Mouse (Mus musculus) megakaryocyte progenitor cell, adult 5-6 weeks (primary cell): Measurements from ENCODE around the gene A430078G23Rik. TPM values are rescaled to one million over a fixed set of nuclear protein-coding genes. Genes with fewer than 3 reads are reported as not detected.
"Not testable (repeated sequence)": the region's sequence is repeated elsewhere in the genome, so short reads cannot be mapped to it uniquely, and the experiment has no call there.

ENCODE experiments used
- ATAC-seq: replicated peaks from 2 replicates; pipeline ENCODE4 v1.8.0; 2016; ENCODE audit warnings: mild to moderate bottlenecking, moderate TSS enrichment, inconsistent platforms; ENCODE audit not compliant: poor library complexity
- total RNA-seq, 2 experiments: library from RNA; stranded (forward) in 1 of 2; stranded (reverse) in 1 of 2; fragments of 157-497, 149-512 nt in 1 of 2; fragments of 200-1000 nt in 1 of 2; gene quantifications; 2 replicates each; pipeline versions ENCODE4 v1.2.3 to v1.2.4; 2015 to 2017

Gene A430078G23Rik
- total RNA-seq (2015) (6.6 and 10.0 TPM in 2 replicates), total RNA-seq (2017) (16.5 and 23.9 TPM in 2 replicates)

DNA sequence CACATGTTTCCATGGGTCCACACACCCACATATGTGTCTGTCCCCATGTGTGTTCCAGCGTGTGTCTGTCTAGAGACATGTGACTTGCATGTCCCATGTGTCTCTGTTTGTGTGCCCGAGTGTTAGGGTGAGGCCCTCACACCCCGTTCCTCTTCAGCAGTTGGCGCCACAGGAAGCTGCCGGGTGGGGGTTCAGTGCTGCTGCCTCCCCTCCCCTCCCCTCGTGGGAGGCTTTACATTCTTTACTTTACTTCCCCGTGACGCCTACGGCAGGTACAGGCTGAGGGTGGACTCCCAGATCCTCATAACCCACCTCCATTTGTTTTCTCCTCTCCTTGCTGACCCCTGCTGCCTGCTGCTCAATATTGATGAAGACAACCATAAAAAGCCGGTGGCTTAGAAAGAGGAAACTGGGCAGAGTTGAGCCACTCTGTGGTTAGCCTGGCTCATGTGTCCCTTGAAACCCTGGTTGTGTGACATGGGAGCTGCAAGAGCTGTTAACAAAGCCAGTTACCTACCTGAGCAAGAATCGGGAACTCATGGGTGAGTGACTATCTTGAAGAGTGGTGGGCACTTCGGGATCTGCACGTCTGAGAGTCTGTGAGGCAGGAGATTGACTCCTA lies at the start of gene A430078G23Rik:
Gene A430078G23Rik (plus strand): TSS at position 227 of the 622 bp plus-strand sequence.
- peak; percentile 57 for ATAC-seq

DNA sequence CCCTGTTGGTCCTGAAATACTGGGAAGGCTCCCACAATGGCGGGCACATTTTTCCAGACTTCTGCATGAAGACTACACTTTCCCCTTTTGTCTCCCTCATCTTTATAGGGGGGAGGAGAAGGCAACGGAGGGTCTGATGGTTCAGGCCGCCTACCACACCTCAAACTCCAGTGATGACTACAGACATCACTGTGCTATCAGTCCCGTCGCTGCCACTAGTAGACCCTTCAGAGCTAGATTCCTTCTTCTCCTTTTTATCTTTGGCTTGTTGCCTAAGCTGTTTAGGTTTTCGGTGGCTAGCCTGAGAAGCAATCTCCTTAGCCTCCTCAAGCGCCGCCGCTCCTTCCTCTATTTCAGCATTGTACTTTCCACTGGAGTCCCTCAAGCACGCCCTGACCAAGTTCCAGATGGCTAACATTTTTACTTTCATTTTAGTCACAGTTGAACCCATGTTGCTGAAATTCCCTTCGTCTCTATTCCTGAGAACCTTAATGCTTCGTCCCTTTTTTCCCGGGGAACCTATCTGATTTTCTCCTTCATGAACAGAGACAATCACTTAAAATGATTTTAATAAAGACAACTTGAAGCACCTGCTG lies 44.9 kb upstream of the A430078G23Rik start:
- peak; percentile 76 for ATAC-seq

DNA sequence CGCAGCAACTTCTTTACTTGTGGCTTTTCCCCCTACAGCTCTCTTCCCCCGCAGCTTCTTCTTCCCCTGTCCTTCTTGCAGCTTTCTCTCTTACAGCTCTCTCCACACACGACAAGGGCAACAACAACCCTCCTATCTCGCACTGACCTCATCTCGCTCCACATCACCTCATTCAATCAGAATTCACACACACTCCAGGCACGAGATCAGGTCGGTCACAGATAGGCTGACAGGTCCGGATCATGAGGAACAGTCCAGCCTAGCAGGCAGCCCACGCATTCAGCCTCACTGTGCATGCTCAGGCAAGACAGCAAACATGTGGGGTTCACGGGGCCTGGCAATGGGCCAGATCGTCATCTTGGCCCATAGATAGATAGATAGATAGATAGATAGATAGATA lies 43.6 kb upstream of the A430078G23Rik start:
- no peak for ATAC-seq

DNA sequence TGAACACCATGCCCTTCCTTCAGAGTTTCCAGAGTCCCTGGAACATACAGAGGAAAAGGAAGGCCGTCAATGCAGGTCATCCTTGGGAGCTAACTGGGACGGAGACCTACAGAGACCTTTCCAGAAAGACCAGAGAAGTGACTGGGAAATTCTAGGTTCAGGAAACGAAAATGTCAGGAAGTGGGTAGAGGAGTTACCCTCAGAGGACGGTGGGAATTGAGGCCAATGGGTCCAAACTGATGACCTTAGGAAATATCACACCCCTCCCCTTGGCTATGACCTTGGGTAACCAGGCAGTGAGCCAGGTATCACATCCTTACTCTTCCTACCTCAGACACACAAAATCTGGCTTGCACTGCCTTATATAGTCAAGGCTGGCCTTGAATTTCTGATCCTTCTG lies 41.7 kb upstream of the A430078G23Rik start:
- ATAC-seq: no peak

DNA sequence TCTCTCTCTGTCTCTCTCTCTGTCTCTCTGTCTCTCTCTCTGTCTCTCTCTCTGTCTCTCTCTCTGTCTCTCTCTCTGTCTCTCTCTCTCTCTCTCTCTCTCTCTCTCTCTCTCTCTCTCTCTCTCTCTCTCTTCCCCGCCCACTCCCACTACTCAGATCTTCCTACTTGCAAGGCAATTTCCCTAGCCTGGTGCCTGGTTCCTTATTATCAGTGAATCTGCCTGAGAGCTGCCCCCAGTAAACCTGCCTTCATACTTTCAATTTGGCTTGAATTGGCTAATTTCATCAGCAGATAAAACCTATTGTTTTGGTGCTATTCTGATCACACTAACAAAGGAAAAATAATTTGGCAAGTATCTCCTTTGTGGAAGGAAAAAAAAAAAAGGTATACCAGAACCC lies 39.8 kb upstream of the A430078G23Rik start:
- peak; percentile 56 for ATAC-seq

DNA sequence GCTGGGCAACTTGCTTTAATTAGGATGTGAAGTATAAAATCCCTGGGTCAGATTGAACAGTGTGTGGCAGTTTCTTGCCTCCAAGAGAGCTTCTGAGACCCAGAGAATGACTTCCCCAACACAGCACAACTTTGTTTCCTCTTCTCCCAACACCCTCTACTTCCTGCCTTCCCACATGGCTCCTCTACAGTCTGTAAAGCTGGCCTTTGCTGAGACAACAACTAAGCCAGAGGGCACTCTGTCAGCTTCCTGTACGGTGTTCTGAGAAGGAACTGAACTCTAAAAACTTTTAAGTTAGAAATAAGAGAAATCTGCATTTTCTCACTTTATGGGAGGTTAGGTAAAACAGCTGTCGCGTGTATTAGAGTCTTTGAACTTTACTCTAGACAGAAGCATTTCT lies 39.4 kb upstream of the A430078G23Rik start:
- peak; percentile 86 for ATAC-seq

DNA sequence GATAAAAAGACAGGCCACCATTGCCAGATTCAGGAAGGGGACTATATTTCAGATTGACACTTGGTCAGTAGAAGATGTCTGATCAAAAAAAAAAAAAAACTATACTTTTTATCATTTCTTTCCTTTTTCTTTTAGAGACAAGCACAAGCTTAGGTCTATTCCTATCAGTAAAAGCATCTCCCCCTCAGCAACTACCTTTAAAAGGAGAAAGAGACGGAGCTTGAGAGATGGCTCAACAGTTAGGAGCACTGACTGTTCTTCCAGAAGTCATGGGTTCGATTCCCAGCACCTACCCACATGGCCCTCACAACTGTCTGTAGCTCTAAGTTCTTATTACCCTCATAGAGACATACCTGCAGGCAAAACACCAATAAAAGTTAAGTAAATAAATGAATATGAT lies 38.9 kb upstream of the A430078G23Rik start:
- ATAC-seq: no peak

DNA sequence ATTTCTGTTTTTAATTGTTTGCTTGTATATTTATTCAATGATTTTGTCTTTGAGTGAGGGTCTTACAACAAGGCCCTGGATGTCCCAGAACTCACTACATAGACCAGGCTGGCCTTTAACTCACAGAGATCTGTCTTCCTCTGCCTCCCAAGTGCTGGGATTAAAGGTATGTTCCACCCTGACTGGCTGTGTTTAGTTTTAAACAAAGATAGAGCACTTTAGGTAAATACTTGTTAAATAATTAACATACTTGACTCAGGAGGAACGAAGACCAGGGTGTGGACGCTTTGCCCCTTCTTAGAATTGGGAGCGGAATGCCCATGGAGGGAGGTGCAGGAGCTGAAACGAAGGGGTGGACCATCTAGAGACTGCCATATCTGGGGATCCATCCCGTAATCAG lies 36.6 kb upstream of the A430078G23Rik start:
- ATAC-seq: no peak

DNA sequence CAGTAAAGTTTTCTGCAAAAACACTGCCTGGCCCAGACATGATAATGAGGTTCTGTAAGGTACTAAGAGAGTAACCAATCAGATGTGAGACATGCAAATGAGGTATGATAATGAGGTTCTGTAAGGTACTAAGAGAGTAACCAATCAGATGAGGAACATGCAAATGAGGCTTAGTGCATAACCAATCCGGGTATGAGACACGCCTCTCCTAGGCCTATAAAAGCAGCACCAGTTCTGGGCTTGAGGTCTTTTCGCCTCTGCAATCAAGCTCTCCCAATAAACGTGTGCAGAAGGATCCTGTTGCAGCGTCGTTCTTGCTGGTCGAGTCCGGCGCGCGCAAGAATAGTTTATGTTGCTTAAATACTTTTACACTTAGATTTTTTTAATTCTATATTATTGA lies 33.9 kb upstream of the A430078G23Rik start:
- not testable (repeated sequence) for ATAC-seq

DNA sequence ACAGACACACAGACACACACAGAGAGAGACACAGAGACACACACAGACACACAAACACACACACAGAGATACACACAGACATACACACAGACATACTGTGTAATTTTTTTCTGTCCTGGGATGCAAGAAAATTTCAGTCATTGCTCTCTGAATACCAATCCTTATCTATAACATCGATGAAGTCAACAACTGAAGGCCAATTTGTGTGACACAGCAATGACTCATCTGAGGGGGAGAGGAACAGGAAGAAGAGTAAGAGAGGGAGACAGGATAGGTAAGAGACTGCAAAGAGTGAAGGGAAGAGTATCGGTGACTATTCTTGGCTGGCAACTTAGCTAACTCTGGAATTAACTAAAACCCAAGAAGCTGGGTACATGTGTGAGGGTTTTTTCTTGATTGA lies 29.0 kb upstream of the A430078G23Rik start:
- no peak for ATAC-seq

DNA sequence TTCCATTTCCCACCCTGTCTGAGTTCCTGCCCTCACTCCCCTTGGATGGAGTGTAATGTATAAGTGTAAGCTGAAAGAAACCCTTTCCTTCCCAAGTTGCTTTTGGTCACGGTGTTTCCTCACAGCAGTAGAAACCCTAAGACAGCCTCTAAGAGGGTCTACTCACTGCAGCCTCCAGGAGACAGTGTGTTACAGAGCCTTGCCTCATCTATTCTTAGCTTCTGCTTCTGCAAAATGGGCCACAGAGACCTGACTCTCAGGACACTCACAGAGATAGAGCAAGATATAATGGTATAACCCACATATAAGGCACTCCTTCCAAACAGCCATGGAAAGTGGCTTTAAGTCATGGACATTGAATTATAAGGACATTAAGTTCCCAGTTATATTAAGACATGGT lies 26.2 kb upstream of the A430078G23Rik start:
- peak; percentile 59 for ATAC-seq

DNA sequence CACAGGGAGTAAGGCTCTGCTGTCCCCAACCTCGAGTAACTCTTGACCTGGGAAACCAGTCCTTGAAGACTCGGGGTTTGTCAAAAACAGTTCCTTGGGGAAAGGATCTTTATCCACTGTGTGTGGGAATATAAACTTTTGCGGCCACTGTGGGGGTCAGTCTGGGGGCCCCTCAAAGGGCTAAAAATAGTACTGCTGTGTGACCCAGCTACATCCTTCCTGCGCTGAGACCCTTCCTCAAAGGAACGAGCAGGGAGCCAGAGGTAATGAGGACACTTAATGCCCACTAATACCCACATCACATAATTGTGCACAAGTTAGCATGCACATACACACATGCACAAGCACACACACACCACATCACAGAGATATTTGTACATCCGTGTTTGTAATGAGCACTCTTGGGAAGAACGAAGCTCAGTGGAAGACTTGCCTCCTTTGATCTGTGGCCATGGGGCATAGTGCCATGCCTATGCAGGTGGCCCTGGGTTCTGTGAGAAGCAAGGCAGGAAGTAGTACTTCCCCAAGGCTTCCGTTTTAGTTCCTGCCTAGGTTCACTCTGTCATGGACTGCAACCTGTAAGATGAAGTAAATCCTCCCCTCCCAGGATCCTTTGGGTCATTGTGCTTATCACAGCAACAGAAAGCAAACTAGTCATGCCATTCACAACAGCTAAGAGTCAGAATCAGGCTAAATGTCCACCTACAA lies 25.5 kb upstream of the A430078G23Rik start:
- ATAC-seq: peak; percentile 59

DNA sequence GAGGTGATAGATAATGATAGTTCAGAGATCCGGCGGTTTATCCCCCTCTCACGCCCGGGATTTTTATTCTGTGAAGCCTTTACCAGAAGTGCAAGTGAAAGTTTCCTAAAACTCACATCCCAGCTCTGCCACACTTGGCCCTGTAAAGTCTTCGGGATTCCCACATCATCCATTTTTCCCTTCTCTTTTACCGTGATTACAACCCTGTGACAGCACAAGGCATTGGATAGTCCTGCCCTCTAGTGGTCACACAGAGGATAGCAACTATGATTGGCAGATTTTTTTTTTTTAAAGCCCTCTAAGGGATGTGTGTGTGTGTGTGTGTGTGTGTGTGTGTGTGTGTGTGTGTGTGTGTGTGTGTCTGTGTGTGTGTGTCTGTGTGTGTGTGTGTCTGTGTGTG lies 22.6 kb upstream of the A430078G23Rik start:
- ATAC-seq: peak; percentile 79

DNA sequence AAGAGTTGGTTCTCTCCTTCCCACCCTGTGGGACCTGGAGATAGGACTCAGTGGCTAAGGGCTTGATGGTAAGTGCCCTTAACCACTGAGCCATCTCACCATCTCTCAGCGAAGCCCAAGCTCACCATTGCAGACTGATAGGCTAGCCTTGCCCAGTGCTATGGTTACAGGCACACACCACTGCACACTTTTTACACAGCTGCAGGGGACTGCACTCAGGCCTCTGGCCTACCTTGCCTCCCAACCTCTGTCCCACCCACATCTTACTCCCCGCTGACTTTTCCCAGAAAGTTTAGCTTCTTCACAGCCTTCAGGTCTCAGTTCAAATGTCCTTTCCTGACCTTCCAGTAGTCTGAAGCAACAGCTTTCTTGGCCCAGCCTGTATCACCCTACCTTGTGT lies 21.5 kb upstream of the A430078G23Rik start:
- ATAC-seq: no peak

DNA sequence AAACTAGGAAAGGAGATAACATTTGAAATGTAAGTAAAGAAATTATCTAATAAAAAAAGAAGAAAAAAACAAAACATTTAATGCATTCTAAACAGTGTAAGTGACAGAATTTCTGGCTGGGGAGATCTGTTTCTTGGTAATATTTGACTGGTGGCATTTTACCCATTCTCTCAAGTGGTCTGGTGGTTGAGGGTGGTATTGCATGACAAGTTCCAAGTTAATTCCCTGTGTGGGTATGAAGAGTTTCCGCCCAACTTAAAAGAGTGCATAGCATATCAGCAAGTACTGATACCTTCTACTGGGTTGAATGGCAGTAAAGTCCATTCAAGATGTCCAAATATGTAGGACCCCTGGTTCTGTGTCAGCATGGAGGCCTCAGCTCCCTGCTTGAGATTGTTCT lies 17.3 kb upstream of the A430078G23Rik start:
- ATAC-seq: peak; percentile 59

DNA sequence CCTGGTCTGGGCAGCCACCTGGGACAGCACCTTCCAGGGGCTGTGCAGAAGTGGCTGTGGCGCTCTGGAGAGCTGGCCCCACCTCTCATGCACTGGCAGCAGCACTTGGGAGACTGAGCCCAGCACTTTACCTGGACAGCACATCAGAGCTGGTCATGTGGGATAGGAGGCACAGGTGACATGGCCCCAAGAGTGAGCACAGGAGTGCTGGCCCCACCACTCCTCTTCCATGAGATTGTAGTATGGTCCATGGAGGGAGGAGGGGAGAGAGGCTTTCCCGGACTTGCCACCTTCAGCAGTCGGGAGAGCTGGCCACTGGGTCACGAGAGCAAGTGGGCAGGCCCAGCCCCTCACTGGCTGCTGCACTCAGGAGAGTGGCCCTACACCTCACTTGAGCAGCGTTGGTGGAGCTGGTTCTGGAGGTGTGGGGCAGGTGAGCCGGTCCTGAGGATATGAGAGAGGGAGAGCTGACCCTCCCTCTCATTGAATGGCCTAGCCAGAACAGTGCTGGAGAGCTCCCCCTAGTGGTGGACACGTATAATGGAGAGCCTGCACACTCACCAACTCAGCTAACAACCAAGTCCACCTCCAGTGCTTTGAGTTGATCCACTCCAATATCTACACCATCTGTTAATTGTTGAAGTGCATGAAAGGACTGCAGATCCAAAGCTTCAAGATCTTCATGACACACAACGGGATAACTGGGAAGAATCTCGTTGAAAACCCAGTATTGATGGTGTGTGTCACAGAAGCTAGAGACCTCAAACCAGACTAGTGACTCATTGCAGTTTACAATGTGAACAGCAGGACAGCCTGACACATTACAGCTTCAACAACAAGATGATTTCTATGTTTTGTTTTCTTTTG lies 16.3 kb upstream of the A430078G23Rik start:
- ATAC-seq: peak; percentile 95

DNA sequence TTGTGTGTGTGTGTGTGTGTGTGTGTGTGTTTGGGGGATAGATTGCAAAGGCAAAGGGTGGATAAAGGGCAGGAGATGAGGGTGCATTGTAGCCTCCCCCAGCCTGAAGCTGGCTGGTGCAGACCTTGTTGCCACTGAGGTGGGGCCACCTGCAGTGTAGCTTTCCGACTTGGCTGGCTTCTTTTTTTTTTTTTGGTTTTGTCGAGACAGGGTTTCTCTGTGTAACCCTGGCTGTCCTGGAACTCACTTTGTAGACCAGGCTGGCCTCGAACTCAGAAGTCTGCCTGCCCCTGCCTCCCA lies 15.7 kb upstream of the A430078G23Rik start:
- ATAC-seq: not testable (repeated sequence)

DNA sequence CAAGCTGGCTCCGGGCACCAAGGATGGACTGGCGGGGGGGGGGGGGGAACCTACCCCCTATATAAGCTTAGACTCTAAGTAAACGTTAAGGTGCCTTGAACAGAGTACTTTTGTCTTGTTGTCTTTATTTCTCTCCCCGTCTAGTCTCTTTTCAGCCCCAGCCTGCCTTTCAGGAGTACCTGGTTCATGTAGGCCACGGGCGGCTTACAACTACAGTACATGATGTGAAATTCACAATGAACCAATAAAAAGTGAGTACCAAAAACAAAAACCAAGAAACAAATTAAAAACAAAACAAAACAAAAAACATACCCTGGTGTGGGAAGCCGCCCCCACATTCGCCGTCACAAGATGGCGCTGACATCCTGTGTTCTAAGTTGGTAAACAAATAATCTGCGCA lies 15.2 kb upstream of the A430078G23Rik start:
- no peak for ATAC-seq

DNA sequence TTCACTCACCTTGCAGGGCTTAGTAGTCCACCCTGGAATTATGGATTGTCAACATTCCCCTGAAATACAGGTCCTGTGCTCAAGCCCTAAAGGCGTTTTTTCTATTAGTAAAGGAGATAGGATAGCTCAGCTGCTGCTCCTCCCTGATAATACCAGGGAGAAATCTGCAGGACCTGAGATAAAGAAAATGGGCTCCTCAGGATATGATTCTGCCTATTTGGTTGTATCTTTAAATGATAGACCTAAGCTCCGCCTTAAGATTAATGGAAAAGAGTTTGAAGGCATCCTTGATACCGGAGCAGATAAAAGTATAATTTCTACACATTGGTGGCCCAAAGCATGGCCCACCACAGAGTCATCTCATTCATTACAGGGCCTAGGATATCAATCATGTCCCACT lies 12.5 kb upstream of the A430078G23Rik start:
- not testable (repeated sequence) for ATAC-seq

DNA sequence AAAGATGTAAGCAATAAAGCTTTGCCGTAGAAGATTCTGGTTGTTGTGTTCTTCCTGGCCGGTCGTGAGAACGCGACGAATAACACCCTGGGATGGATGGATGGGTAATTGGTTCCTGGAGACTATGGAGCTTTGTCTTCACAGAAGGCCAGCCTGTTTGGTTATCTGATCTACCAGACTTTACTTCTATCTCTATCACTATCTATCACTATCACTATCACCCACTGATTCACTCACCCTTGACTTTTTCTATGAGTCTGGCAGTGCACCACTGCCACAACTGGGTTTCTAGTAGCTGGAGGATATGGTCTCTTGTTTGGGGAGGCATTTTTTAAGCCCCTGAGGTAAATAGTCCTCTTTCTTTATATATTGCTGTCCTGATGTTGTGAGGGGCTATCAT lies 7.9 kb upstream of the A430078G23Rik start:
- ATAC-seq: no peak

DNA sequence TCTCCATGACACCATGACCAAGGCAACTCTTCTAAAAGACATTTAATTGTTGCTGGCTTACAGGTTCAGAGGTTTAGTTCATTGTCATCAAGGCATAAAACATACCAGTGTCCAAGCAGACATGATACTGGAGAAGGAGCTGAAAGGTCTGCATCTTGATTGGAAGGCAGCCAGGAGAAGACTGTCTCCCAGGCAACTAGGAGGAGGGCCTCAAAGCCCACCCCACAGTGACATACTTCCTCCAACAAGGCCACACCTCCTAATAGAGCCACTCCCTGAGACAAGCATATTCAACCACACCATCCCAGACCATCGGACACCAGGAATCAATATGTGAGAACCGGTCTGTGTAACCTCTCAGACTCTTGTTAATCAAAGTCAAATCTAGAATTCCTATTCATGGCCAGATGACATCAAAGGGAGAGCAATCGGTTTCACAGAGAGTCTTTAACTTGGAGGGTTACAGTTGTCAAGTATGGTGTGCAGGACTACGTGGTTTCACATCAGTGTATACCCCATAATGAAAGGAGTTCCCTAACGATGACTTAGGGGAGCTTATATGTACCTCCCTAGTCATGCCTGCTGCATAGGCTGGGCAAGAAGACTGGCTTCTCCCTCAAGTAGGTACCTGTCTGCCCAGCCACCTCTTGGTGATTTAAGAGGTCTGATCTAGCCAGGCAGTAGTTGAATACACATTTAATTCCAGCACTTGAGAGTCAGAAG lies 6.4 kb upstream of the A430078G23Rik start:
- ATAC-seq: peak; percentile 23
